Mouse (Mus musculus) stomach, embryonic 15.5 days (tissue): Measurements from ENCODE around the gene Lingo4. TPM values are rescaled to one million over a fixed set of nuclear protein-coding genes. Genes with fewer than 3 reads are reported as not detected.
A peak's percentile ranks its signal among the peaks of the same experiment; 100 is the strongest.

Experiments used
- ATAC-seq: fragments of 200-750 bp; cut with Nextera tagmentation; 2 replicates; pipeline ENCODE4 v1.8.0; 2017; ENCODE audit warnings: low read depth, moderate number of reproducible peaks, moderate TSS enrichment; ENCODE audit not compliant: insufficient read depth, low FRiP score
- H3K27ac ChIP-seq: fragments of 300-500 bp; sonication (generic); 2 replicates; pipeline ENCODE4 v1.5.1; 2015; ENCODE audit warnings: mild to moderate bottlenecking, inconsistent platforms
- H3K27me3 ChIP-seq: fragments of 300-500 bp; sonication (generic); replicated peaks from 2 replicates; pipeline ENCODE4 v1.6.1; 2015; ENCODE audit warnings: inconsistent platforms
- H3K36me3 ChIP-seq: fragments of 300-500 bp; sonication (generic); 2 replicates; pipeline ENCODE4 v1.6.1; 2015; ENCODE audit warnings: inconsistent platforms
- H3K4me1 ChIP-seq: fragments of 300-500 bp; sonication (generic); 2 replicates; pipeline ENCODE4 v1.6.1; 2015; ENCODE audit warnings: inconsistent platforms
- H3K4me2 ChIP-seq: fragments of 300-500 bp; sonication (generic); 2 replicates; pipeline ENCODE4 v1.6.1; 2015; ENCODE audit warnings: mild to moderate bottlenecking, inconsistent platforms
- H3K4me3 ChIP-seq: fragments of 300-500 bp; sonication (generic); replicated peaks from 2 replicates; pipeline ENCODE4 v1.5.1; 2015; ENCODE audit warnings: inconsistent platforms
- H3K9ac ChIP-seq: fragments of 300-500 bp; sonication (generic); 2 replicates; pipeline ENCODE4 v1.6.1; 2015; ENCODE audit warnings: inconsistent platforms
- H3K9me3 ChIP-seq: fragments of 300-500 bp; sonication (generic); 2 replicates; pipeline ENCODE4 v1.6.1; 2016; ENCODE audit warnings: inconsistent platforms
- WGBS: fragments of 180-500 bp; shearing (Covaris S2); methylation state at CpG from one replicate; pipeline ENCODE4 v1.1.7; 2015; 5-methylcytosine and 5-hydroxymethylcytosine counted together
- polyA plus RNA-seq: library from polyadenylated mRNA; unstranded; fragments of >200 nt; fragmentation: Nextera tagmentation; extraction: Ambion mirVana; gene quantifications from 2 replicates; pipeline ENCODE4 v1.2.1, GENCODE M21; 2015

Gene Lingo4
- polyA plus RNA-seq, 1 experiment from 2014 or later, result 0.51 TPM

DNA sequence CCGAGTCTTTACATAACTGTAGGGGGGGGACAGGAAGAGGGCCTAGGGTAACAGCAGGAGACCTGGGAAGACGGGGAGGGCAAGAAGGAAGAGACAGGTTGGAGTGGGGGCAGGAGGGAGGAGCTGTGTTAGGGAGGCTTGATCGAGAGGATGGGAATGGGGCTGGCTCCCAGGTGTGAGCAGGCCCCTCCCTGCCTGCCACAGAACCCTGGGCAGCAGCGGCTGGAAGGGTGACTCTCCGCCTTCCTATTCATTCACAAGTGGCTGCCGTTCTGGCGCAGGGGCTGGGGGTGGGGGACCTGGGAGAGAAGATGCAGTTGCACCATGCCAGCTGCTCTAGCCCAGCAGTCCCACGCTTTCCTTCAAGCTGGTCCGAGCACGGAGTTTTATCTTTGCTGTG is 25.2 kb upstream of the Lingo4 start:
- Histone ChIP-seq H3K9ac (no peak overlapping the region), H3K4me1 (peaks cover 11% of the 10 kb centered on the region), H3K36me3 (no peaks in the 10 kb centered on the region), H3K4me3 (peak overlapping the region; percentile 35), H3K27me3 (no peaks in the 10 kb centered on the region), H3K4me2 (peak overlapping the region; percentile 51), H3K9me3 (no peaks in the 10 kb centered on the region), H3K27ac (peak overlapping the region; percentile 54; the same call in 1 of the 2 replicates)
- ATAC-seq, result peak; percentile 17; the same call in 1 of the 2 replicates
- 5% methylated on average over 10 of the region's 10 CpGs for WGBS

DNA sequence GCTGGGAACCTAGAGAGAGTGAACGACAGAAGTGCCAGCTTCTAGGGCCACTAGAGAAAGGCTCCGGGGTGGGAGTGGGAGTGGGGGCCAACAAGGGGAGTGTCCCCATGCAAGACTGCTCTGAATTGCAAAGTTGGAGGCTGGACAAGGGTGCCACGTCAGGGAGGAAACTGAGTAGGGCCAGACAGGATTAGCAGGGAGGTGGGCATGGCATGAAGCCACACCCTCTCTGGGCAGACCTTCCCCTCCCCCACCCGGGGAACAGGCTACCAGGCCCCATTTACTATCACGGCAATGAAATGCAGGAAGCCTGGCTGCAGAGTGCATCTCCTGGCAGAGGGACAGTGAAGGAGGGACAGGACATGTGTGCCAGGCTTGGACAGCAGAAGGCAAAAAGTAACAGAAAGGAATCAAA is 24.7 kb upstream of the Lingo4 start:
- Histone ChIP-seq H3K4me3 (peak overlapping the region; percentile 35), H3K9ac (no peak overlapping the region), H3K27me3 (no peaks in the 10 kb centered on the region), H3K4me2 (peak overlapping the region; percentile 51), H3K36me3 (no peaks in the 10 kb centered on the region), H3K27ac (no peak overlapping the region), H3K4me1 (peaks cover 11% of the 10 kb centered on the region), H3K9me3 (no peaks in the 10 kb centered on the region)
- peak; percentile 28; the same call in 1 of the 2 replicates for ATAC-seq
- WGBS, result 3% methylated on average over 5 of the region's 5 CpGs

DNA sequence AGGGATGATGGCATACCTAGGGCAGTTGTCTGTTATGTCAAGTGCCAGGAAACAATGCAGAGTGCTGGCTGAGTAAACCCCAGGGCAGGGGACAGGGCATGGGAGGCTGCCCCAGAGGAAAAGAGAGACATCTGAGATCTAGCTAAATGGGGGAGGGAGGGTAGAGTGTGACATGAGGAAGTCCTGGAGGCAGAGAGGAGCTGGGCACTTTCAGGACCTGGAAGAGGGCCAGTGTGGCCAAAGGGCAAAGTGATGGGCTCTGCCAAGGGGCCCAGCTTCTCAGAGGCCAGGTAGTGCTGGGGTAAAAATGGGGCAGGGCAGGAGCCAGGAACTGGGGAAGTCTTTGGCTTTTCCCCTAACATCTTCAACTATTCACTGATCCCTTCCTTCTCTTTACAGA is 23.7 kb upstream of the Lingo4 start:
- Histone ChIP-seq H3K4me2 (no peak overlapping the region), H3K27me3 (no peaks in the 10 kb centered on the region), H3K27ac (no peak overlapping the region), H3K4me1 (peaks cover 11% of the 10 kb centered on the region), H3K4me3 (no peak overlapping the region), H3K9me3 (no peaks in the 10 kb centered on the region), H3K36me3 (no peaks in the 10 kb centered on the region), H3K9ac (no peak overlapping the region)
- ATAC-seq, result no peak

DNA sequence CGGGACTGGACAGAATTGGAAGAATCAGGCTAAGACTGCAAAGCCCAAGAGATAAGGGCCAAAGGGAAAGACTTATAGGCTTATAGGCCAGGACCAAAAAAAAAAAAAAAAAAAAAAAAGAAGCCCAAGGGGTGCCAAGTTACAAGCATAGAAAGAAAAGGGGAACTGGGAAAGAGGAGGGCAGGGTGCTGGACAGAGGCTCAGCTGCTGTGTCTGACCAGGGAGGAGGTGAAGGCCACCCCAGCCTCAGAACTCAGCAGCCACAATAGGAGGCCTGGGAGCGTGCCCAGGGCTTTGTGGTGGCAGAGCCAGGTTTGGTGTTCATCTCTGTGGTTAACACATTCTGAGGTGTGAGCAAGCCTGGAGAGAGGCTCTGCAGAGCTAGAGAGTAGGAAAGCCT is 23.2 kb upstream of the Lingo4 start:
- Histone ChIP-seq H3K27ac (no peak overlapping the region), H3K4me2 (no peak overlapping the region), H3K36me3 (no peaks in the 10 kb centered on the region), H3K27me3 (no peaks in the 10 kb centered on the region), H3K4me1 (peaks cover 11% of the 10 kb centered on the region), H3K9me3 (no peaks in the 10 kb centered on the region), H3K9ac (no peak overlapping the region), H3K4me3 (no peak overlapping the region)
- ATAC-seq, result no peak
- 84% methylated on average over 2 of the region's 2 CpGs for WGBS

DNA sequence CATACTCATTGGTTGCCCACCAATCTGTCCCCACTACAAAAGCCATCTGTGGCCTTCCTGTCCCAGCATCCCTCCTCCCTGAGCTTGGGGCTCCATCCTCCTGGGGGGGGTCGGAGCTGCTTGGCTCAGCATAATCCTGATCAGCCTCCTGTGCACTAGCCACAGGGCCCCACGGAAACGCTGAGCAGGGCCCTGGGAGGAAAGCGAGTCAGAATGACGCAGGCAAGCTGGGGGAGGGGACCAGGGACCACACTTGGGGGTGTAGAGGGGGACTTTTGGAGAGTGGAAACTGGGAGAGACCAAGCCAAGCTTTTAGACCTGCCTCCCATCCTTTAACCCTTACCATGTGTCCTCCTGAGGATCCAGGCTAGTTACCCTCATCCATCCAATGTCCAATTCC is 22.5 kb upstream of the Lingo4 start:
- Histone ChIP-seq H3K36me3 (no peaks in the 10 kb centered on the region), H3K4me1 (peaks cover 11% of the 10 kb centered on the region), H3K27ac (no peak overlapping the region), H3K9ac (no peak overlapping the region), H3K27me3 (no peaks in the 10 kb centered on the region), H3K4me3 (no peak overlapping the region), H3K9me3 (no peaks in the 10 kb centered on the region), H3K4me2 (no peak overlapping the region)
- 50% methylated on average over 5 of the region's 5 CpGs for WGBS
- ATAC-seq, result no peak

DNA sequence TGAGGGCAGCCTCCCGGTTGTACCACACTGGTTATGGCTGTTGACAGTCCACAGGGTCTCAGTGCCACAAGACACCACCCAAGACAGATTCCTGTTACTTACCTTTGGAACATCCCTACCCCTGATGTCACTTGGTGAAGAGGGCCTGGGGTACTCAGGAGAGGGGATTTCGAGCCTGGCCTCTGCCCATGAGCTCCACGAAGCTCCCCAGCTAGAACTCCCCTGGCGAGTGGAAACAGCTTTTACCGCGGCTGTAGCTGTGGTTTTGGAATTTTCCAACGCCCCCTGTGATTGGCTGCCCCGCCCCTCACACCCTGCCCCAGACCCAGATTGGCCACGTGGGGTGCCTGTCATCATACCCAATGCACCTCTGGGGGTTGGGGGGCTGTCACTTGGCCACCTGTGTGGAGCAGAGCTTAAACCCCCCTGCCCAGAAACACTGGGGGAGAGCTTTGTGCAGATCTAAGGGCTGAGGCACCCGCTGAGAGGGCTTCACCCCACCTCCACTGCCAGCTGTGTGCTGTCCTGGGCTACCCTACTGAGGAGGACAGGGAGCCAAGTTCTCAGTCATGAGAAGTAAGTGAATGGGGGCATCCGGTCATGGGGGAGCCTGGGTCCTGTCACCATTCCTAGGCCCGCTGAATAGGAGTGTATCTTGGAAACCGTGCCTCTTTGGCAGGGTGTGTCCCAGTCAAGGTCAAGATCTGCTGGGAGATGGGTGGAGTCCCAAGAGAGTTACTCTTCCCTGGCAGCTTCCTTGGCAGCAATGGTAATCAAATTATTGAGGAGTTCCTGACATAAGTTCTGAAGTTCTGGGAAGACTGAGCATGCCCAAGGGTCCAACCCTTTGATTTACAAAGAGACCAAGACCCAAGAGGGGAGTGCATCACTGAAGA is 21.0 kb upstream of the Lingo4 start:
- Histone ChIP-seq H3K27me3 (no peaks in the 10 kb centered on the region), H3K27ac (no peak overlapping the region), H3K36me3 (no peaks in the 10 kb centered on the region), H3K4me1 (peaks cover 2% of the 10 kb centered on the region; the same call in 1 of the 2 replicates), H3K9me3 (no peaks in the 10 kb centered on the region), H3K4me3 (no peak overlapping the region), H3K9ac (no peak overlapping the region), H3K4me2 (no peak overlapping the region)
- no peak for ATAC-seq
- 18% methylated on average over 13 of the region's 13 CpGs for WGBS

DNA sequence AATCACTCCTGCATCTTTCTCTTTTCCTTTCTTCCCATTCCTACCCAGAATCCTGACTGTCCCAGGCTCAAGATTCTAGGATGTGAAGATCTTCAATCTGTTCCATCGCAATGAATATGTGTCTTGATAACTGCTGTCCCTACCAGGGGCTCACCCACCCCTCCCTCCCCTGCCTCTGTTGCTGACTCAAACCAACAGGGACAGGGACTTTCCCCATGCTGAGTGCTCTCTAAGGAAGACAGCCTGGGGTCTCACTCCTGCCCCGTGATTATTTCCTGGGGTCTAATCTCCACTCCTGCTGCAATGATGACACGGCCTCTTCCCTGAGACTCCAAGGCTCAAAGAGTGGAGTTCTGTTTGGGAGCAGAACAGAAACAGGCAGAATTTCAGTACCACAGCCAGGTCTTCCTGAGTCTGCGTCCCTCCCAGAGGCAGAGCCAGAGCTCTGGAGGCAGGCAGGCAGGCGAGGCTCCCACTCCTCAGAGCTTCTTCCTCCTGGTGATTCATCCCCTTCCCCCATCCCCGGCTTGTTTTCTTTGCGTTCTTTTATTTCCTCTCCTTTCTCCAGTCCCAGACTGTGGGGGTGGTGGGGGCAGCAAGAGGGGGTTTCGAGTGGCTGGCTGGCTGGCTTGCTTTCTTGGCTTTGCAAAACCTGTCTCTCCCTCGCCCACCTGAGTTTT is 18.3 kb upstream of the Lingo4 start:
- 20% methylated on average over 9 of the region's 9 CpGs for whole genome bisulfite sequencing

DNA sequence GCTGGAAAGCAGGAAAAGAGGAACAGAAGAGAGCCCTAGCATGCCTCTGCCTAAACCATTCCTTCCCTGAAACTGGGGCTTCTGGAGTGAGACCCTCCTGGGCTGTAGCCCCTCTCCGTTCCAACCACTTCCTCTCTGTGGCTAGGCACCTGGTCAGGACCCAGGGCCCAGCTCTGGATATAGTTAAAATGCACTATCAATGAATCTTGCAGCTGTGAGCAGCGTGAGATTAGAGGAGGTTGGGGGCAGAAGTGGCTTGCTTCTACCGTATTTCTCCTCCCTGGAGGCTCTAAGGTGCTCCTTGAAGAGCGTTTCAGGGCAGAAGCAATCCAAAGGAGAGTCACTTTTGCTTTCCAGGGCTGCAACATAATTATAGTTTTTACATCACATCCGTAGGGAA is 16.0 kb upstream of the Lingo4 start:
- WGBS, result 69% methylated on average over 5 of the region's 5 CpGs
- Histone ChIP-seq H3K4me3 (no peak overlapping the region), H3K27ac (no peak overlapping the region), H3K9ac (no peak overlapping the region), H3K36me3 (no peaks in the 10 kb centered on the region), H3K27me3 (no peaks in the 10 kb centered on the region), H3K4me1 (no peaks in the 10 kb centered on the region), H3K4me2 (no peak overlapping the region), H3K9me3 (no peaks in the 10 kb centered on the region)
- ATAC-seq, result no peak

More for the DNA sequence above, 18.3 kb upstream of the Lingo4 start:
- Histone ChIP-seq H3K4me3 (no peak overlapping the region), H3K4me1 (no peaks in the 10 kb centered on the region), H3K9ac (no peak overlapping the region), H3K36me3 (no peaks in the 10 kb centered on the region), H3K4me2 (no peak overlapping the region), H3K27me3 (no peaks in the 10 kb centered on the region), H3K9me3 (no peaks in the 10 kb centered on the region), H3K27ac (no peak overlapping the region)
- ATAC-seq, result no peak

DNA sequence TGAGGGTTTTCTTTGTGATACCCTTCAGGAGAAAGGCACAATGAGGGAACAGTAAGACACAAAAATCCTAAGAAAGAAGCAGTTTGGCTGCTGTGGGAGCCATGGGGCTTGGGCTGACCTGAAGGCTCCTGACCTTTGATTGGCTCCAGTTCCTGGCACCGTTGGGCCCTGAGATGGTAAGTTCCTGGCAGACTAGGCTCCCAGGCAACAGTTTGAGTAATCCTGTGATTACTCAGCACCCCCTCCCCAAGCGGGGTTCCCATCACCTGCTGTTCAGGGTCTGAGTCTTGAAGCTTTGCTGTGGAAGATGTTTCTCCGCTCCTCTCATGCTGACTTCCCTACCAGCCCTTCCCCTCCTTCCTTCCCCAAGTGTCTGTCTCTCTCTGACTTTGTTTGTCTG is 14.8 kb upstream of the Lingo4 start:
- H3K36me3 ChIP-seq, result no peaks in the 10 kb centered on the region
- no peak overlapping the region for H3K9ac ChIP-seq
- no peaks in the 10 kb centered on the region for H3K4me1 ChIP-seq
- no peak for ATAC-seq
- H3K4me2 ChIP-seq, result no peak overlapping the region
- no peaks in the 10 kb centered on the region for H3K27me3 ChIP-seq
- no peak overlapping the region for H3K27ac ChIP-seq
- H3K9me3 ChIP-seq, result no peaks in the 10 kb centered on the region
- WGBS, result 60% methylated on average over 3 of the region's 3 CpGs
- no peak overlapping the region for H3K4me3 ChIP-seq

DNA sequence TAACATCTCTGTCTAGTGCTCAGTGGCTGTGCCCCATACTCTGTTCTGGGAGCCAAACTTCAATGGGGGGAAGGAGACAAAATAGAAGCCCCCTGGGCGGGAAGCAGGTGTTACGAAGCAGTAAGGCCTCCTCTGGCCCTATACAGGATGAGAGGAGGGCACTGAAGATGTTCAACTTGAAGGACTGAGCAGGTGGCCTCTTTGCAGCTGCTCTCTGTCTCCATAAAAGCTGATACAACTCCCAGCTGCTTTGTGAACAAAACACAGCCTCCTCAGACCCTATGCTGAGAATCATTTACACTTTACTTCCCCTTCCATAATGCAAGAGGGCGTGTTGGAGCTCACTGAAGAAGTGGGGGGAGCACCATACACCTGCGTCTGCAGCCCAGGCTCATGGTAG is 11.6 kb upstream of the Lingo4 start:
- no peak overlapping the region for H3K27ac ChIP-seq
- no peak overlapping the region for H3K4me2 ChIP-seq
- H3K9ac ChIP-seq, result no peak overlapping the region
- ATAC-seq, result no peak
- no peaks in the 10 kb centered on the region for H3K4me1 ChIP-seq
- H3K27me3 ChIP-seq, result no peaks in the 10 kb centered on the region
- H3K9me3 ChIP-seq, result no peaks in the 10 kb centered on the region
- H3K36me3 ChIP-seq, result no peaks in the 10 kb centered on the region
- H3K4me3 ChIP-seq, result no peak overlapping the region
- 47% methylated on average over 4 of the region's 4 CpGs for WGBS

DNA sequence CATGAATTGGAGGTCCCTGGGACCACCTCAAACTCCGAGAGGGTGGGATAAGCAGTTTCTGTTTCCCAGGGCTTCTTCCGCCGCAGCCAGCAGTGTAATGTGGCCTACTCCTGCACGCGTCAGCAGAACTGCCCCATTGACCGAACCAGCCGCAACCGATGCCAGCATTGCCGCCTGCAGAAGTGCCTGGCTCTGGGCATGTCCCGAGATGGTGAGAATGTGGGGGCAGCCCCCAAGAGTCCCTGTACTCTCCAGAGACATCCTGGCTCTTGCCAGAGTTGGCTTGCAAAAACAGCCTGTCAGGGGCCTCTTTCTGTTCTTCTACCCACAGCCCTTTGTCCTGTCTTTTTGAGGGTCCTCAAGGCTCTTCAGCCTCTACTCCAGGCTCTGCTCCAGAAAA is 10.9 kb upstream of the Lingo4 start:
- H3K4me2 ChIP-seq, result no peak overlapping the region
- H3K4me3 ChIP-seq, result no peak overlapping the region
- H3K36me3 ChIP-seq, result no peaks in the 10 kb centered on the region
- no peak for ATAC-seq
- H3K27me3 ChIP-seq, result no peaks in the 10 kb centered on the region
- no peak overlapping the region for H3K9ac ChIP-seq
- no peaks in the 10 kb centered on the region for H3K9me3 ChIP-seq
- H3K4me1 ChIP-seq, result no peaks in the 10 kb centered on the region
- 87% methylated on average over 10 of the region's 10 CpGs for WGBS
- no peak overlapping the region for H3K27ac ChIP-seq

DNA sequence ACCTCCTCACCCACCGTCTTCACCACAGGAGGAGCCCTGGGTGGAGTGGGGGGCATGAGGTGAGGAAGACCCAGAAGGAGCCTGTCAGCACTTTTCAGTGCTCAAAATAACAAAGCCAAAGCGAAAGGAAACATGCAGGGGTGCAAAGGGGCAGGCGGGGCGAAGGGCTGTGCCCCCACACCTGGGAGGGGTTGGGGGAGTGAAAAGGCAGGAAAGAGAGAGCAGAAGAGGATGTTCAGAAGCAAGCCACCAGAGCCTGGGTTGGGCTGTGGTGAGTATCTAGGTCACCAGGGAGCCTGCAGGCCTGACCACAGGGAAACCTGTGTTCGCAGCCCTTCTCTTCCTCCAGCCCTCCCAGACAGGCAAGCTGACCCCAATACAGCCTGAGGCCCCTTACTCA is 10.3 kb upstream of the Lingo4 start:
- H3K4me1 ChIP-seq, result no peaks in the 10 kb centered on the region
- no peaks in the 10 kb centered on the region for H3K9me3 ChIP-seq
- no peak overlapping the region for H3K4me3 ChIP-seq
- H3K27me3 ChIP-seq, result no peaks in the 10 kb centered on the region
- no peaks in the 10 kb centered on the region for H3K36me3 ChIP-seq
- H3K9ac ChIP-seq, result no peak overlapping the region
- 83% methylated on average over 5 of the region's 5 CpGs for WGBS
- H3K27ac ChIP-seq, result no peak overlapping the region
- no peak for ATAC-seq
- H3K4me2 ChIP-seq, result no peak overlapping the region
